Mouse (Mus musculus): Measurements from ENCODE around the gene Pde4b. TPM values are rescaled to one million over a fixed set of nuclear protein-coding genes. Genes with fewer than 3 reads are reported as not detected.

The Pde4b gene
- polyA plus RNA-seq, 1 experiment from 2014 or later, result 9.1 TPM

DNA sequence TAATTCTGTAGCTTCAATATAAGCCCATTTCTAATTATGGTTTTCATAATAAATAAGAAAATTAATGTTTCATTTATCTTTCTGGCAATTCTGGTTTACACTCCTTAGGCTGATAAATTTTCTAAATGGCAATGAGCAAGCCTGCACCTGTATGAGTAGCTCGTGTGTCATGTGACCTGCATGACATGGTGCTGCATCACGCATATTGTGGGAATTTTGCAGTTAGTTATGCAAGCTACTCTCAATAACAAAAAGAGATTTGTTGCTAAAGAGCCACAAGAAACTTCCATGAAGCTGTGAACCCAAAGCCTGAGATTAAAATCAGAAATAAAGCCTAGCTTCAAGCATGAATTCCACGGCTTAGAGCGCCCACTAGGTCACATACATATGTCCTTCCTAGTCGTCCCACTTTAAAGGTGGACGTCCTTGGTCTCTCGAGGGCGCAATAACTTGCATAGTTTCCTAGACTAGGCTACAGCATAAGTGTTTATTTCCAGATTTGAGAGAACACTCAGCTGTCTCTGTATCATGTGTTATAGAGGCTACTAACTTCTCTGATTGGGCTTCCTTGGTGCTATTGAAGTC is 494.9 kb downstream of the Pde4b start:
- no peaks in the 10 kb centered on the region for H3K36me3 ChIP-seq
- 86% methylated on average over 8 of the region's 8 CpGs for WGBS
- no peak for ATAC-seq (ENCODE audit: insufficient number of reproducible peaks, insufficient read depth, low FRiP score, low TSS enrichment, low read depth)

DNA sequence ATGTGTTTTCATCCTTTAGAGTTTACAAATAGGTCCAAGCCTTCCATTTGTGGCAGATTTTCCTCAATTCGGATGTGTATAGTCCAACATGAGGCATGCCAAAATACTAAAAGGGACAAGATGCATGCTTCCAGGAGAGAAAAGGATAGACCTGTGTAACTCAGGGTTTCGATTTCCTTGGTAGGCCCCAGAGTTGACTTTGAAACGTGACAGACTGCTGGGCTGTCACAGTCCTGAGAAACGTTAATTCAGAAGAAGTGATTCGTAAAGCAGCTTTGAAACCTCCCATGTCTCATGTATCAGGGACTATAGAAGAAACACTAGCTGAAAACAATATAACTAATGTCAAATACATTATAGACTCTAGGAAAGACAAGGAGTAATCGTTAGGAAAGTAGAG is 495.6 kb downstream of the Pde4b start:
- Histone ChIP-seq H3K4me3 (replicated peaks) (no peak overlapping the region), H3K36me3 (no peaks in the 10 kb centered on the region), H3K27me3 (no peaks in the 10 kb centered on the region), H3K4me1 (replicated peaks) (peaks cover 11% of the 10 kb centered on the region), H3K9ac (replicated peaks) (no peak overlapping the region), H3K27ac (no peak overlapping the region), H3K4me2 (no peak overlapping the region), H3K9me3 (no peaks in the 10 kb centered on the region)
- no peak for ATAC-seq (ENCODE audit: insufficient number of reproducible peaks, insufficient read depth, low FRiP score, low TSS enrichment, low read depth)
- WGBS, result 79% methylated on average over 6 of the region's 6 CpGs

More for the DNA sequence above, 494.9 kb downstream of the Pde4b start:
- H3K4me1 ChIP-seq (replicated peaks), result peaks cover 11% of the 10 kb centered on the region
- H3K27ac ChIP-seq, result no peak overlapping the region
- H3K4me3 ChIP-seq (replicated peaks), result no peak overlapping the region
- H3K9ac ChIP-seq (replicated peaks), result no peak overlapping the region
- H3K4me2 ChIP-seq, result no peak overlapping the region
- H3K9me3 ChIP-seq, result no peaks in the 10 kb centered on the region
- H3K27me3 ChIP-seq, result no peaks in the 10 kb centered on the region

DNA sequence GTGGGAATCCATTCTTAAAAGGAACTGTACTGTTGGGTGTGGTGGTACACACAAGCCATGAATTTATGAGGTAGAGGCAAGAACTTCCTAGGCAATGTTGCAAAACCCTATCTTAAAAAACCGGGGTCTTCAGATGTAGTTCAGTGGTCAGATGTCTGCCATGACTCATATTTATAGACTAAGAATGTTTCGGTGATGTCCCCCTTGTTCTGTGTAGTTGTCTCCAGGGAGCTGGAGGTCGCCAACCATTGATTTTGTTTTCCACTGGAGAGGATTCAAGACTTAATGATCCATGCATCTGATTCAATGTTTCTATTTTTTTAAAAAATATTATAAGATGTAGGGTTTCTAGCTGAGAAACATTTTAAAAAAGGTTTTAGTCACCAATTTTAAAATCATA is 496.1 kb downstream of the Pde4b start:
- H3K36me3 ChIP-seq, result no peaks in the 10 kb centered on the region
- no peak overlapping the region for H3K9ac ChIP-seq (replicated peaks)
- no peak overlapping the region for H3K4me3 ChIP-seq (replicated peaks)
- H3K27me3 ChIP-seq, result no peaks in the 10 kb centered on the region
- H3K9me3 ChIP-seq, result no peaks in the 10 kb centered on the region
- peaks cover 12% of the 10 kb centered on the region for H3K4me1 ChIP-seq (replicated peaks)
- H3K27ac ChIP-seq, result no peak overlapping the region
- ATAC-seq (ENCODE audit: insufficient number of reproducible peaks, insufficient read depth, low FRiP score, low TSS enrichment, low read depth), result no peak
- no peak overlapping the region for H3K4me2 ChIP-seq
- 93% methylated on average over 3 of the region's 3 CpGs for WGBS

DNA sequence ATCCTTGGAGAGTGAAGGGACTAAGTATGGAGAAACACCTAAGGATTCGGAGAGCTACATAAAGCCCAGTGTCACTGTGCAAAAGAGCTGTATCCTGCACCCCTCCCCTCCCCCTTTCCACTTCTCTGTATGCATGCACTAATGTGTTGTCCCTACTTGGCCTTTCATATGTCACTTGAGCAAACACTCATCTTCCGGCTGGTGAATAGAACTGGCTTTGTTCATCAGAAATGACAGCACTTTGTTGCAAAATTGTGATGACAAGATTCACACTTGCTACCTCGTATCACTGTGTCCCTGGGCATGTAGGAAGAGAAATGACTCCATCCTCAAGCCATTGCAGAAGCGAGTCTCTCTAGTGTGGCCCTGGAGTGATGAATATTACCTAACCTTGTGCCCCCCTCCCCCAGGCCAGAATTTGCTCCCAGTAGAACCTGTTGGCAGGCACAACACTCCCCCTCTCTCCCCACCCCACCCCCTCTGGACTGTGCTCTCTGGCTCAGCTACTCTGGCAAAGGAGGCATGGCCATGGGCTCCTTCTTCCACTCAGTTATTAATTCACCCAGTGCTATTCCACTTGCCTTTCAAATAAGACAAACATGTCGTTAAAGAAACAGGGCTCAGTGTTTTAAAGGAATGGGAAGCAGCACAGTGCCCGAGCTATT is 497.4 kb downstream of the Pde4b start:
- no peaks in the 10 kb centered on the region for H3K36me3 ChIP-seq
- 59% methylated on average over 6 of the region's 6 CpGs for WGBS
- peaks cover 24% of the 10 kb centered on the region for H3K4me1 ChIP-seq (replicated peaks)
- no peak overlapping the region for H3K4me3 ChIP-seq (replicated peaks)
- H3K27ac ChIP-seq, result no peak overlapping the region
- no peak overlapping the region for H3K4me2 ChIP-seq
- H3K9ac ChIP-seq (replicated peaks), result no peak overlapping the region
- ATAC-seq (ENCODE audit: insufficient number of reproducible peaks, insufficient read depth, low FRiP score, low TSS enrichment, low read depth), result no peak
- no peaks in the 10 kb centered on the region for H3K9me3 ChIP-seq
- no peaks in the 10 kb centered on the region for H3K27me3 ChIP-seq

DNA sequence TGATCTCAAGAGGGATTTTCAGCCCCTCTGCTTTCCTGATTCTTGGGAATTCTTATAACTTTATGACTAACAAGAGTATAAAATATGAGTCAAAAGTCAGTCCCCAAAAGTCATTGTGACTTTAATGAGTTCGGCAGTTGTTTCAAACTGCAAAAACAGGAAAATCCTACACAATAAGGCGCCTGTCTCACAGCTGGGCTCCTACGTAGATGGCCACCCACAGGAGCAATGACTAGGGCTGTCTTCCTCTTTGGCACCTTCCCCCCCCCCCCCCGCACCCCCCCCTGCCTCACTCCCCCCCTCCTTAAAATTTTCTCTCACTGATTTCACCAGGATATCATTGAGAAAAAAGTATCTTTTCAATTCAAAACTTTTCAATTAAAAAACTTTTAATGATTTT is 498.2 kb downstream of the Pde4b start:
- WGBS, result 35% methylated on average over 4 of the region's 4 CpGs

DNA sequence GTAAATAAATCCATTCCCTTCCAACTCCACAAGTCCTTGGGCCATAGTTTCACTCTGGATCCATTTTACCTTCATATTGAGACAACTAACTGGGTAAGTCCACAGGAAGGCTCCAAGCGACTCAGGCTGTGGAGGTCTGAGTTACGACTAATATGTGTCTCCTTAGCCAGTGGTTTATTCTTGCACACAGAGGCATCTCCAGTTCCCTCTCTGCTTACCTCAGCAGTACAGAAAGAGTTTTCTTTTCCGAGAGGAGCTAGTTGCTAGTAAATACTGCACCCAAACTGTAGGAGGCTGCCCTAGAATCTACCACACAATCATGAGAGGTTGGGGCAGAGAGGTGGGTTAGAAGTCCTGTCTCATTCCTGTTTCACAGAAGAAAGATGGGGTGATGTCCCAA is 499.4 kb downstream of the Pde4b start:
- Histone ChIP-seq H3K9ac (replicated peaks) (no peak overlapping the region), H3K9me3 (no peaks in the 10 kb centered on the region), H3K27me3 (no peaks in the 10 kb centered on the region), H3K4me3 (replicated peaks) (no peak overlapping the region), H3K27ac (no peak overlapping the region), H3K4me2 (no peak overlapping the region), H3K36me3 (no peaks in the 10 kb centered on the region), H3K4me1 (replicated peaks) (peaks cover 26% of the 10 kb centered on the region)
- 86% methylated on average over 3 of the region's 3 CpGs for WGBS
- ATAC-seq (ENCODE audit: insufficient number of reproducible peaks, insufficient read depth, low FRiP score, low TSS enrichment, low read depth), result no peak

More for the DNA sequence above, 498.2 kb downstream of the Pde4b start:
- H3K27me3 ChIP-seq, result no peaks in the 10 kb centered on the region
- H3K27ac ChIP-seq, result no peak overlapping the region
- no peaks in the 10 kb centered on the region for H3K9me3 ChIP-seq
- H3K4me2 ChIP-seq, result no peak overlapping the region
- H3K36me3 ChIP-seq, result no peaks in the 10 kb centered on the region
- H3K4me3 ChIP-seq (replicated peaks), result no peak overlapping the region
- H3K4me1 ChIP-seq (replicated peaks), result peaks cover 26% of the 10 kb centered on the region
- no peak for ATAC-seq (ENCODE audit: insufficient number of reproducible peaks, insufficient read depth, low FRiP score, low TSS enrichment, low read depth)
- no peak overlapping the region for H3K9ac ChIP-seq (replicated peaks)

DNA sequence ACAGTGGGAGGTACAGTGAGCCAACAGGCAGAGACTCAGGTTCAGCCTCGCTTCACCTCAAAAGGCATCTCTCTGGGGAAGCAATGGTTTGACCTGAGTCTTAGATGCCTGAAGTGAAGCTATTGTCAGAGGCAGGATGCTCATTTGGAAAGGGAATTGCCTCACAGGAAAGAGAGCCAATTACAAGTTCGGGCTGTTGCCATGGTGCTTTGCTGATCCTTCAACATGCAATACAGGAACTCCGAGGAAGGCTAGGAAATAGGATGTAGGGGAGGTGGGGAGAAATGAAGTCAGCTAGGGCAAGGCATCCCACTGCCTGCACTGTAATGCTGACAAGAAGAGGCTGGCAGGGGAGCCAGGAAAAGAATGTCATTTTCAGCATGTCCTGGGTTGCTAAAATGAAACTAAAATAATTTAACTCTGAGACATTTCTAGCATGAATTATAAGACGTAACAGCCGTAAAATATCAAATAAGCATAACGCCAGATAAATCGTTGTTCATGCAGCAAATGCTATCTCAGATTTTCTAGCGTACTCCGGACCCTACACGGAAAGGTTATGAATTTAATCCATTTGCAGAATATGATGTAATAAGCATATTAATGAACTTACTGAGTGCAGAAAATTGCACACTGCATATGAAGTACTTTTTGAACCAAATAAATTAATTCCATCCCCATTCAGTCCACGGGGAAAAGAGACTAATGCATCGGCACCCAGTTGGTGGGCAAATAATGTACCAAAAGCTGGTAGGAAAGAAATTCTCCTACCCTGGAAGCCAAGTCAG is 501.5 kb downstream of the Pde4b start:
- no peaks in the 10 kb centered on the region for H3K9me3 ChIP-seq
- peak overlapping the region; percentile 47 for H3K4me2 ChIP-seq
- no peaks in the 10 kb centered on the region for H3K36me3 ChIP-seq
- no peak overlapping the region for H3K27ac ChIP-seq
- H3K4me1 ChIP-seq (replicated peaks), result peaks cover 34% of the 10 kb centered on the region
- ATAC-seq (ENCODE audit: insufficient number of reproducible peaks, insufficient read depth, low FRiP score, low TSS enrichment, low read depth), result no peak
- 51% methylated on average over 12 of the region's 12 CpGs for WGBS
- no peak overlapping the region for H3K9ac ChIP-seq (replicated peaks)
- no peak overlapping the region for H3K4me3 ChIP-seq (replicated peaks)
- H3K27me3 ChIP-seq, result no peaks in the 10 kb centered on the region

DNA sequence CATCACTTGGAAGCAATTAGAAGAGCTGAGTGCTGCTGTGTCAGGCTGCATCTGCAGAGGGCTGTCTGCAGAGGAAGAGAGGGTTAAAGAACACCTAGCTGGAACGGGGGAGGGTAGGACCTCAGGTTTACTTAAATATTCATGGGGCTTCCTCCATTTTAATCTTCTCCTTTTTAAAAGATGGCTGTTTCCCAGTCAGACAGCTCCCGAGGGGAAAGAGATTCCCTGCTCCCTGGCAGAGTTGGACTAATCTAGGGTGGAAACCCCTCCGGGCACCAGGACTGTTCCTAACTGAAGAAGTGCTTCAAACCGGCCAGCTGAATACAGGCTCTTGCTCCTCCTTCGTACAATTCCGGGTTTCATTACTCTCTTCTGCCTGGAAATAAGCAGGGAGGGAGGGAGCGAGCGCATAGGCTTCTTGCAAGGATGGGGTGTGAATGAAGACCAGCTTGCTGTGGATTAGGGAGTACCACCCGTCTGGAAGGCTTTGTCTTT is 502.2 kb downstream of the Pde4b start:
- Histone ChIP-seq H3K4me3 (replicated peaks) (peak overlapping the region; percentile 25), H3K27me3 (no peaks in the 10 kb centered on the region), H3K9ac (replicated peaks) (no peak overlapping the region), H3K36me3 (no peaks in the 10 kb centered on the region), H3K4me2 (peak overlapping the region; percentile 47), H3K4me1 (replicated peaks) (peaks cover 32% of the 10 kb centered on the region), H3K27ac (no peak overlapping the region), H3K9me3 (no peaks in the 10 kb centered on the region)
- WGBS, result 2% methylated on average over 9 of the region's 9 CpGs
- no peak for ATAC-seq (ENCODE audit: insufficient number of reproducible peaks, insufficient read depth, low FRiP score, low TSS enrichment, low read depth)

DNA sequence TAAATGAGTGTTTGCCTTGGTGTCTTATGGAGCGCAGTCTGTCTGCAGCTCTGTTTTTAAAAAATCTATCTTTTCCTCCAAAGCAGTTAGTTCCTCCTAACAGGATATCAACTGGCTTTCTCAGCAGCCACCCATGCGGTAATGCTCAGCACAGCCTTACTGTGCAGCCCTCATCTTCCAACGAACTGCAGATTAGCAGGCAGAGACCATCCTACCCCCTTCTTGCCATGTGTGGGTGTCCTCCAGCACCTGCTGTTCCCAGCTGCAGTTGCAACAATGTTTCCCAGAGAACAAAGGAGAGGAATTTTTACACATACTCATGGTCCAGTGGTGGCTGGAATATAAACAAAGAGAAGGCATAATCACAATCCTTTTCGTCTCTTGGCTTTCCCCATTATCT is 504.5 kb downstream of the Pde4b start:
- peaks cover 12% of the 10 kb centered on the region for H3K36me3 ChIP-seq
- H3K4me2 ChIP-seq, result no peak overlapping the region
- no peak for ATAC-seq (ENCODE audit: insufficient number of reproducible peaks, insufficient read depth, low FRiP score, low TSS enrichment, low read depth)
- no peak overlapping the region for H3K9ac ChIP-seq (replicated peaks)
- H3K27me3 ChIP-seq, result no peaks in the 10 kb centered on the region
- no peak overlapping the region for H3K27ac ChIP-seq
- WGBS, result 65% methylated on average over 4 of the region's 4 CpGs
- no peaks in the 10 kb centered on the region for H3K9me3 ChIP-seq
- no peak overlapping the region for H3K4me3 ChIP-seq (replicated peaks)
- peaks cover 23% of the 10 kb centered on the region for H3K4me1 ChIP-seq (replicated peaks)

DNA sequence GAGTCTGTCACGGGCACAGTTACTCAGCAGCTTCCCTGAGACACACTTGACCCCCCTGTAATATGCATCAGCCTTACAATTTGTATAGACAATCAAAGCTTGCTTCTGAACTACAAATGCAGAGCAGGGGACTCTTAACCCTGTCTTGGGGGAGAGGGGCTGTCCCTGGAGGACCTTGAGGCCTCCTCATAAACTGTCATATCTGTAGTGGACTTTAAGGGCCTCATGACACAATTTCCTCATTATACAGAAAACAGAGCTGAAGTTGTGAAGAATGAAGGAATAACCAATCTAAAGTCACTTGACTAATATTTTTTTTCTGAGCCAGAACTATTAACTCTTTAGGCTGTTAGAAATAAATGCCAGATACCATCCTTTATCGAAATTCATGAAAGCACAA is 505.2 kb downstream of the Pde4b start:
- WGBS, result 84% methylated on average over 2 of the region's 2 CpGs
- Histone ChIP-seq H3K9me3 (no peaks in the 10 kb centered on the region), H3K36me3 (peaks cover 17% of the 10 kb centered on the region), H3K4me1 (replicated peaks) (peaks cover 23% of the 10 kb centered on the region), H3K27me3 (no peaks in the 10 kb centered on the region), H3K4me2 (no peak overlapping the region), H3K9ac (replicated peaks) (no peak overlapping the region), H3K4me3 (replicated peaks) (no peak overlapping the region), H3K27ac (no peak overlapping the region)
- no peak for ATAC-seq (ENCODE audit: insufficient number of reproducible peaks, insufficient read depth, low FRiP score, low TSS enrichment, low read depth)

DNA sequence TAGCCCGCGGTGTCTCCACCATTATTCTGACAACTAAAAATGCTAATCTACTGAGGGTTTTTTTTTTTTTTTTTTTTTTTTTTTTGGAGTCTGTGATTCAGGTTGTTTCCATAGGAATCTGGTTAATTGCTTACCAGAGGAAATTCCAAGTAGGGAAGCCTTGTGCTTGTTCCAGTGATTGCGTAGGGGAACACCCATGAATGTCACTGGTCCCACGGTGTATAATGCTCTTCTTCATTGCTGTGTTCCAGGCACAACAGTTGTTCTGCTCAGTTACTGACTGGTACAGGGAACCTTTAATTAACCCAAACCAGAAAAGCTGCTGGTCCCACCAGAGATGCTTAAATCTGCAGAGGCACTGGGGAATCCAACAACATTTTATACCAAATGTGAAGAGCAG is 506.3 kb downstream of the Pde4b start:
- Histone ChIP-seq H3K4me2 (no peak overlapping the region), H3K36me3 (peaks cover 21% of the 10 kb centered on the region), H3K9ac (replicated peaks) (no peak overlapping the region), H3K4me3 (replicated peaks) (no peak overlapping the region), H3K9me3 (no peaks in the 10 kb centered on the region), H3K27me3 (no peaks in the 10 kb centered on the region), H3K4me1 (replicated peaks) (peaks cover 21% of the 10 kb centered on the region), H3K27ac (no peak overlapping the region)
- ATAC-seq (ENCODE audit: insufficient number of reproducible peaks, insufficient read depth, low FRiP score, low TSS enrichment, low read depth), result no peak
- WGBS, result 77% methylated on average over 4 of the region's 4 CpGs

All from limb, embryonic 12.5 days (tissue).